Mouse (Mus musculus): ENCODE measurements around the gene Sft2d1. TPM values are rescaled to one million over a fixed set of nuclear protein-coding genes. Genes with fewer than 3 reads are reported as not detected.

Gene Sft2d1
- polyA plus RNA-seq, 1 experiment from 2014 or later, result 92.5 TPM

DNA sequence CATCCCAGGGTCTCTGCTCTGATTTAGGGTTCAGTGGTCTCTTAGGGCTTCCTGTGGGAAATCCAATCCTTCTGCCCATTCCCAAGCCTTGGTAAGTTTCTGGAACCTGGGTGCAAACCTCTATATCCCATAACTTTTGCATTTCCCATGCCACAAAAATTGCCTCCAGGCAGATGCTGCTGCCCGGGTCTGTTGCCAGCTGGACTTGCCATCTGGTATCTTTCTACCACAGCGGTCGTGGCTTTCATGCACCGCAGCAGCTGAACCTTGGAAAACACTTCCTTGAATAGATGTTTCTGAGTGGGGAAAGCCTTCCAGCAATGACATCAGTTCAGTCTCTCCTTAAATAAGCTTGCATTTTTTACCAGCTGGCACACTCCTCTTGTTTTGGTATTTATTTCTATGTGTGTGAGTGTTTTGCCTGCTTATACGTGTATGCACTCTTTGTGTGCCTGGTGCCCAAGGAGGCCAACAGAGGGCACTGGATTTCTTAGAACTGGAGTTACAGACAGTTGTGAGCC, 36.9 kb downstream of the Sft2d1 start:
- no peak overlapping the region for H3K27ac ChIP-seq (ENCODE audit: low read length)
- no peaks in the 10 kb centered on the region for H3K36me3 ChIP-seq (ENCODE audit: control insufficient read depth, insufficient read depth, low read length)
- H3K9me3 ChIP-seq (ENCODE audit: control insufficient read depth, low read length), result no peaks in the 10 kb centered on the region; the same call in 1 of the 2 replicates
- WGBS, result 80% methylated on average over 5 of the region's 5 CpGs
- no peak overlapping the region for H3K4me3 ChIP-seq (ENCODE audit: low read length)
- no peaks in the 10 kb centered on the region; the same call in 1 of the 2 replicates for H3K27me3 ChIP-seq (replicated peaks; ENCODE audit: control insufficient read depth, insufficient read depth, low read length)
- 0 out of 2 replicates have a peak, but pooled peaks cover under 1% of the 10 kb centered on the region for H3K4me1 ChIP-seq (ENCODE audit: control insufficient read depth, insufficient read depth, low read length)
- ATAC-seq, result no peak
- H3K9ac ChIP-seq (ENCODE audit: low read depth, low read length), result no peak overlapping the region
- no peak overlapping the region for H3K4me2 ChIP-seq (ENCODE audit: low read depth, low read length)

DNA sequence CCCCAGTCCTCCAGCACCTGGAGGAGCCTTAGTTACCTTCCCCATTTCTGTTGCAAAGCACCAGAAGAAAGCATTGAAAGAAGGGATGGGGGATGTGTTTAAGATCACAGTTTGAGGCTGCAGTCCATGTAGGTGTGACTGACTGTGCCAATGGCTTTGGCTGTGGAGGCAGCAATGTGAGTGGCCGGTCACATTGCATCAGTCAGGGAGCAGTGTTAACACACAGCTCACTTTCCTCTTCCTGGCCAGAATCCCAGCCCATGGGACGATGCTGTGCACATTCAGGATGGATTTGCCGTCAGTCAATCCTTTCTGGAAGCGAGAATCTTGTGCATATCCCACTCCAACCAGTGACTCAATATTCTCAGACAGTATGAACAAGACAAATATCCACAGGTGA, 38.0 kb downstream of the Sft2d1 start:
- H3K4me1 ChIP-seq (ENCODE audit: control insufficient read depth, insufficient read depth, low read length), result no peaks in the 10 kb centered on the region
- H3K36me3 ChIP-seq (ENCODE audit: control insufficient read depth, insufficient read depth, low read length), result no peaks in the 10 kb centered on the region
- no peaks in the 10 kb centered on the region for H3K9me3 ChIP-seq (ENCODE audit: control insufficient read depth, low read length)
- no peaks in the 10 kb centered on the region for H3K27me3 ChIP-seq (replicated peaks; ENCODE audit: control insufficient read depth, insufficient read depth, low read length)
- no peak overlapping the region for H3K4me2 ChIP-seq (ENCODE audit: low read depth, low read length)
- ATAC-seq, result no peak
- H3K4me3 ChIP-seq (ENCODE audit: low read length), result no peak overlapping the region
- WGBS, result 89% methylated on average over 4 of the region's 4 CpGs
- no peak overlapping the region for H3K27ac ChIP-seq (ENCODE audit: low read length)
- no peak overlapping the region for H3K9ac ChIP-seq (ENCODE audit: low read depth, low read length)

DNA sequence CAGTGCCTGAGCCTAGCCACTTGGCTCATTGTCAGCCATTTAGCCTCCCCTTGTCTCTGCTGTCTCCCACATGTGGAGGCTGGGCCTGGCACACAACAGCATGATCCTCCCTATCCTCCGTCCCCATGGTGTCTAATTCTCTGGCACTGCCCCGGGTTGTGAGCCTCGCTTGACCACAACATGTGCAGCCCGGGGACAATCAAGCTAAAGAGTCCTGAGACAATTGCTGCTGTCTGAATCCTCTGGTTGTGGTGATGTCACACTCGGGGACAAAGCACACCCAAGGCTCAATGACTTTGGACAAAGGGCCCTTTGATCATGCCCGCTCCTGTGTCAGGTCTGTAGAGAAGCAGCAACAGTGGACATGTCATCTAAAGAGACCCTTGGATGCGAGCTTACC, 40.2 kb downstream of the Sft2d1 start:
- Histone ChIP-seq H3K27me3 (replicated peaks; ENCODE audit: control insufficient read depth, insufficient read depth, low read length) (no peaks in the 10 kb centered on the region), H3K9ac (ENCODE audit: low read depth, low read length) (no peak overlapping the region), H3K4me2 (ENCODE audit: low read depth, low read length) (no peak overlapping the region), H3K9me3 (ENCODE audit: control insufficient read depth, low read length) (no peaks in the 10 kb centered on the region), H3K4me3 (ENCODE audit: low read length) (no peak overlapping the region), H3K27ac (ENCODE audit: low read length) (no peak overlapping the region), H3K4me1 (ENCODE audit: control insufficient read depth, insufficient read depth, low read length) (no peaks in the 10 kb centered on the region), H3K36me3 (ENCODE audit: control insufficient read depth, insufficient read depth, low read length) (no peaks in the 10 kb centered on the region)
- WGBS, result 78% methylated on average over 7 of the region's 7 CpGs
- ATAC-seq, result no peak

GRCm38 (mm10) chr17:8355692-8356091, 44.8 kb downstream of the Sft2d1 start, which contains the start of gene T2:
T2 (plus strand) TSS chr17:8355992.
- H3K27me3 ChIP-seq (replicated peaks; ENCODE audit: control insufficient read depth, insufficient read depth, low read length), result no peaks in the 10 kb centered on the region
- no peak within 1 kb of the TSS for H3K27ac ChIP-seq (ENCODE audit: low read length)
- H3K9me3 ChIP-seq (ENCODE audit: control insufficient read depth, low read length), result no peaks in the 10 kb centered on the region
- no peak within 1 kb of the TSS for H3K4me2 ChIP-seq (ENCODE audit: low read depth, low read length)
- H3K9ac ChIP-seq (ENCODE audit: low read depth, low read length), result no peak within 1 kb of the TSS
- H3K36me3 ChIP-seq (ENCODE audit: control insufficient read depth, insufficient read depth, low read length), result no peaks in the 10 kb centered on the region
- H3K4me3 ChIP-seq (ENCODE audit: low read length), result no peak within 1 kb of the TSS
- no peaks in the 10 kb centered on the region for H3K4me1 ChIP-seq (ENCODE audit: control insufficient read depth, insufficient read depth, low read length)
- WGBS, result 82% methylated on average over 6 of the region's 6 CpGs
- ATAC-seq, result no peak

GRCm38 (mm10) chr17:8357498-8357897, 46.6 kb downstream of the Sft2d1 start:
- Histone ChIP-seq H3K9me3 (ENCODE audit: control insufficient read depth, low read length) (no peaks in the 10 kb centered on the region), H3K27me3 (replicated peaks; ENCODE audit: control insufficient read depth, insufficient read depth, low read length) (peaks cover 3% of the 10 kb centered on the region; the same call in 1 of the 2 replicates), H3K9ac (ENCODE audit: low read depth, low read length) (no peak overlapping the region), H3K36me3 (ENCODE audit: control insufficient read depth, insufficient read depth, low read length) (no peaks in the 10 kb centered on the region), H3K4me2 (ENCODE audit: low read depth, low read length) (no peak overlapping the region), H3K4me3 (ENCODE audit: low read length) (no peak overlapping the region), H3K4me1 (ENCODE audit: control insufficient read depth, insufficient read depth, low read length) (0 out of 2 replicates have a peak, but pooled peaks cover 7% of the 10 kb centered on the region), H3K27ac (ENCODE audit: low read length) (peak overlapping the region; percentile 57; the same call in 1 of the 2 replicates)
- peak; percentile 94 for ATAC-seq
- WGBS, result 78% methylated on average over 6 of the region's 6 CpGs

- Histone ChIP-seq H3K4me1 (ENCODE audit: control insufficient read depth, insufficient read depth, low read length) (0 out of 2 replicates have a peak, but pooled peaks cover 9% of the 10 kb centered on the region), H3K9ac (ENCODE audit: low read depth, low read length) (no peak overlapping the region), H3K9me3 (ENCODE audit: control insufficient read depth, low read length) (no peaks in the 10 kb centered on the region), H3K27me3 (replicated peaks; ENCODE audit: control insufficient read depth, insufficient read depth, low read length) (peaks cover 3% of the 10 kb centered on the region; the same call in 1 of the 2 replicates), H3K36me3 (ENCODE audit: control insufficient read depth, insufficient read depth, low read length) (no peaks in the 10 kb centered on the region), H3K4me3 (ENCODE audit: low read length) (no peak overlapping the region), H3K27ac (ENCODE audit: low read length) (no peak overlapping the region), H3K4me2 (ENCODE audit: low read depth, low read length) (no peak overlapping the region)
- WGBS, result 91% methylated on average over 5 of the region's 5 CpGs
- no peak for ATAC-seq
These were observed 50.0 kb downstream of the Sft2d1 start for GRCm38 (mm10) chr17:8360876-8361275.

GRCm38 (mm10) chr17:8361281-8362103, 50.6 kb downstream of the Sft2d1 start:
- H3K4me3 ChIP-seq (ENCODE audit: low read length), result no peak overlapping the region
- no peaks in the 10 kb centered on the region for H3K36me3 ChIP-seq (ENCODE audit: control insufficient read depth, insufficient read depth, low read length)
- WGBS, result 76% methylated on average over 10 of the region's 10 CpGs
- no peak for ATAC-seq
- no peaks in the 10 kb centered on the region for H3K9me3 ChIP-seq (ENCODE audit: control insufficient read depth, low read length)
- H3K27me3 ChIP-seq (replicated peaks; ENCODE audit: control insufficient read depth, insufficient read depth, low read length), result peaks cover 3% of the 10 kb centered on the region; the same call in 1 of the 2 replicates
- H3K27ac ChIP-seq (ENCODE audit: low read length), result no peak overlapping the region
- no peak overlapping the region for H3K4me2 ChIP-seq (ENCODE audit: low read depth, low read length)
- H3K9ac ChIP-seq (ENCODE audit: low read depth, low read length), result no peak overlapping the region
- H3K4me1 ChIP-seq (ENCODE audit: control insufficient read depth, insufficient read depth, low read length), result 0 out of 2 replicates have a peak, but pooled peaks cover 9% of the 10 kb centered on the region

- Histone ChIP-seq H3K4me1 (ENCODE audit: control insufficient read depth, insufficient read depth, low read length) (peaks cover 22% of the 10 kb centered on the region), H3K9me3 (ENCODE audit: control insufficient read depth, low read length) (no peaks in the 10 kb centered on the region), H3K36me3 (ENCODE audit: control insufficient read depth, insufficient read depth, low read length) (no peaks in the 10 kb centered on the region), H3K27ac (ENCODE audit: low read length) (peak overlapping the region; percentile 60), H3K4me2 (ENCODE audit: low read depth, low read length) (peak overlapping the region; percentile 34), H3K4me3 (ENCODE audit: low read length) (peak overlapping the region; percentile 2; the same call in 1 of the 2 replicates), H3K27me3 (replicated peaks; ENCODE audit: control insufficient read depth, insufficient read depth, low read length) (no peaks in the 10 kb centered on the region), H3K9ac (ENCODE audit: low read depth, low read length) (peak overlapping the region; percentile 43)
- peak; percentile 85 for ATAC-seq
- 17% methylated on average over 20 of the region's 20 CpGs for WGBS
These were observed 56.9 kb downstream of the Sft2d1 start for GRCm38 (mm10) chr17:8367514-8368480.

- 37% methylated on average over 8 of the region's 8 CpGs for WGBS
- Histone ChIP-seq H3K36me3 (ENCODE audit: control insufficient read depth, insufficient read depth, low read length) (no peaks in the 10 kb centered on the region), H3K27me3 (replicated peaks; ENCODE audit: control insufficient read depth, insufficient read depth, low read length) (no peaks in the 10 kb centered on the region), H3K4me2 (ENCODE audit: low read depth, low read length) (no peak overlapping the region), H3K4me3 (ENCODE audit: low read length) (no peak overlapping the region), H3K4me1 (ENCODE audit: control insufficient read depth, insufficient read depth, low read length) (peaks cover 22% of the 10 kb centered on the region), H3K9me3 (ENCODE audit: control insufficient read depth, low read length) (no peaks in the 10 kb centered on the region), H3K27ac (ENCODE audit: low read length) (no peak overlapping the region), H3K9ac (ENCODE audit: low read depth, low read length) (no peak overlapping the region)
- no peak for ATAC-seq
These were observed 57.7 kb downstream of the Sft2d1 start for GRCm38 (mm10) chr17:8368570-8368969.
